Mouse (Mus musculus) liver, postnatal 0 days (tissue): ENCODE data around the gene Csrp1. TPM values are rescaled to one million over a fixed set of nuclear protein-coding genes. Genes with fewer than 3 reads are reported as not detected.

Experiments
- ATAC-seq: fragments of 200-750 bp; cut with Nextera tagmentation; 2 replicates; pipeline ENCODE4 v1.8.0; 2017; ENCODE audit warnings: mild to moderate bottlenecking, moderate library complexity
- DNase-seq: peaks from one replicate; pipeline ENCODE4 v3.0.0-alpha.2; 2016
- H3K27ac ChIP-seq: fragments of 300-500 bp; sonication (generic); 2 replicates; pipeline ENCODE4 v1.5.1; 2014; ENCODE audit warnings: antibody characterized with exemption, moderate library complexity, mild to moderate bottlenecking, low read depth
- H3K27me3 ChIP-seq: fragments of 300-500 bp; sonication (generic); 2 replicates; pipeline ENCODE4 v1.6.1; 2014; ENCODE audit warnings: low read length, control low read depth, mixed read lengths; ENCODE audit not compliant: insufficient read depth
- H3K36me3 ChIP-seq: fragments of 300-500 bp; sonication (generic); replicated peaks from 2 replicates; pipeline ENCODE4 v1.6.1; 2014; ENCODE audit warnings: mild to moderate bottlenecking, control low read depth, low read length, moderate library complexity, mixed read lengths; ENCODE audit not compliant: insufficient read depth
- H3K4me1 ChIP-seq: fragments of 300-500 bp; sonication (generic); 2 replicates; pipeline ENCODE4 v1.6.1; 2014; ENCODE audit warnings: antibody characterized with exemption, mild to moderate bottlenecking, control low read depth; ENCODE audit not compliant: insufficient read depth
- H3K4me2 ChIP-seq: fragments of 300-500 bp; sonication (generic); 2 replicates; pipeline ENCODE4 v1.6.1; 2014; ENCODE audit warnings: low read depth, mild to moderate bottlenecking, low read length, moderate library complexity, mixed read lengths
- H3K4me3 ChIP-seq: fragments of 300-500 bp; sonication (generic); 2 replicates; pipeline ENCODE4 v1.5.1; 2014; ENCODE audit warnings: low read depth, low read length
- H3K9ac ChIP-seq: fragments of 300-500 bp; sonication (generic); replicated peaks from 2 replicates; pipeline ENCODE4 v1.6.1; 2014; ENCODE audit warnings: mild to moderate bottlenecking, moderate library complexity
- H3K9me3 ChIP-seq: fragments of 300-500 bp; sonication (generic); 2 replicates; pipeline ENCODE4 v1.6.1; 2016; ENCODE audit warnings: mild to moderate bottlenecking, control low read depth, low read length, mixed read lengths
- CTCF ChIP-seq: sonication (generic); IDR thresholded peaks from 2 replicates; pipeline ENCODE4 v1.5.1; 2016; ENCODE audit warnings: antibody characterized with exemption, low read depth
- EP300 ChIP-seq: IDR thresholded peaks from 2 replicates; pipeline ENCODE4 v1.6.1; 2016; ENCODE audit warnings: antibody characterized with exemption, low read depth, mild to moderate bottlenecking
- WGBS: fragments of 180-500 bp; shearing (Covaris S2); extraction: QIAGEN DNeasy Blood & Tissue Kit; methylation state at CpG from one replicate; pipeline ENCODE4 v1.1.7; 2014; ENCODE audit not compliant: insufficient replicate concordance; 5-methylcytosine and 5-hydroxymethylcytosine counted together
- polyA plus RNA-seq: library from polyadenylated mRNA; unstranded; fragments of >200 nt; fragmentation: Nextera tagmentation; extraction: Ambion mirVana; gene quantifications from 2 replicates; pipeline ENCODE4 v1.2.1, GENCODE M21; 2015

The Csrp1 gene
- polyA plus RNA-seq, 1 experiment from 2014 or later = 23.5 TPM

GRCm38 (mm10) chr1:135675449-135676129, 44.3 kb upstream of the Csrp1 start:
- no peak overlapping the region for H3K4me3 ChIP-seq
- H3K9ac ChIP-seq = no peak overlapping the region
- H3K36me3 ChIP-seq = no peaks in the 10 kb centered on the region
- H3K9me3 ChIP-seq = no peaks in the 10 kb centered on the region
- H3K27me3 ChIP-seq = no peaks in the 10 kb centered on the region
- H3K4me1 ChIP-seq = peaks cover 3% of the 10 kb centered on the region; the same call in 1 of the 2 replicates
- 41% methylated on average over 11 of the region's 11 CpGs for WGBS
- no peak overlapping the region for H3K4me2 ChIP-seq
- 0 out of 2 replicates have a peak, but pooled peaks have one; percentile 21 for ATAC-seq
- no peak for DNase-seq
- TF ChIP-seq EP300 (no peak), CTCF (peak; percentile 29)
- H3K27ac ChIP-seq = no peak overlapping the region

- TF ChIP-seq CTCF (no peak), EP300 (no peak)
- no peak for ATAC-seq
- Histone ChIP-seq H3K4me3 (no peak overlapping the region), H3K4me2 (no peak overlapping the region), H3K9ac (no peak overlapping the region), H3K36me3 (no peaks in the 10 kb centered on the region), H3K27ac (no peak overlapping the region), H3K27me3 (no peaks in the 10 kb centered on the region), H3K9me3 (no peaks in the 10 kb centered on the region), H3K4me1 (peaks cover 5% of the 10 kb centered on the region)
- 68% methylated on average over 10 of the region's 10 CpGs for WGBS
- no peak for DNase-seq
These were observed 43.6 kb upstream of the Csrp1 start for GRCm38 (mm10) chr1:135676247-135676646.

DNA sequence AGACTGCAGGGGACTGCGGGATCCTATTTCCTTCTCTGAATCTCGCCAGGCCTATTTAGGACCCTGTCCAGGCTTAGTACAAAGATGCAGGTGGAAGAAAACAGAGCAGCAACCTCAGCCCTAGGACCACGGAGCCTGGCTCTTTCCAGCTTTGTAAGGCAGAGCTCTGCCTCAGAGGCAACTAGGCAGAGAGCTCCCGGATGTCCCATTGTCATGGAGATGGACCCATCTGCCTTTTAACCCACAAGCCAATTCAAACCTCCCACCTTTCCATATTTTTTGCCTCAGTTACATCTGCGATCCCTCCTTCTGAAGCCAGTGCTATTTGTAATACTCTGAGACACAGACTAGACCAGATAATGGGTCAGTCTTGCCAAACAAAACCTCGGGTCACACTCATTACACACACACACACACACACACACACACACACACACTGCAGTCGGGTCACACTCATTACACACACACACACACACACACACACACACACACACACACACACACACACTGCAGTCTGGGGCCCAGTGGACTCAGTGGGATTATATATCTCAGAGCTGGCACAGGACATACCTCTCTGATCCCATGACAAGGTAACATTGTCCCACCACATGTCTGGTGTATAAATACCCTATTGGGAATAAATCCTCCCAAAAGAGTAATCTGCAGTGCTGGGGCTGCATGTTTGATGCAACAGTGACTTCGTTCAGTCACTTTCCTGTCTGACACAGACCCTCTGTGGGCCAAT, 42.8 kb upstream of the Csrp1 start:
- H3K4me2 ChIP-seq = no peak overlapping the region
- H3K9me3 ChIP-seq = no peaks in the 10 kb centered on the region
- no peak overlapping the region for H3K27ac ChIP-seq
- H3K4me1 ChIP-seq = peaks cover 5% of the 10 kb centered on the region
- ATAC-seq = no peak
- no peak overlapping the region for H3K9ac ChIP-seq
- no peak for TF ChIP-seq EP300
- TF ChIP-seq CTCF = no peak
- 57% methylated on average over 8 of the region's 8 CpGs for WGBS
- H3K4me3 ChIP-seq = no peak overlapping the region
- H3K27me3 ChIP-seq = no peaks in the 10 kb centered on the region
- H3K36me3 ChIP-seq = no peaks in the 10 kb centered on the region
- DNase-seq = no peak

GRCm38 (mm10) chr1:135678145-135678544, 41.7 kb upstream of the Csrp1 start:
- DNase-seq (no peak), ATAC-seq (no peak)
- H3K36me3 ChIP-seq = no peaks in the 10 kb centered on the region
- H3K4me1 ChIP-seq = peaks cover 5% of the 10 kb centered on the region
- no peak overlapping the region for H3K4me2 ChIP-seq
- WGBS = 72% methylated on average over 6 of the region's 6 CpGs
- H3K9ac ChIP-seq = no peak overlapping the region
- TF ChIP-seq CTCF (no peak), EP300 (no peak)
- H3K4me3 ChIP-seq = no peak overlapping the region
- H3K27me3 ChIP-seq = no peaks in the 10 kb centered on the region
- no peaks in the 10 kb centered on the region for H3K9me3 ChIP-seq
- no peak overlapping the region for H3K27ac ChIP-seq

DNA sequence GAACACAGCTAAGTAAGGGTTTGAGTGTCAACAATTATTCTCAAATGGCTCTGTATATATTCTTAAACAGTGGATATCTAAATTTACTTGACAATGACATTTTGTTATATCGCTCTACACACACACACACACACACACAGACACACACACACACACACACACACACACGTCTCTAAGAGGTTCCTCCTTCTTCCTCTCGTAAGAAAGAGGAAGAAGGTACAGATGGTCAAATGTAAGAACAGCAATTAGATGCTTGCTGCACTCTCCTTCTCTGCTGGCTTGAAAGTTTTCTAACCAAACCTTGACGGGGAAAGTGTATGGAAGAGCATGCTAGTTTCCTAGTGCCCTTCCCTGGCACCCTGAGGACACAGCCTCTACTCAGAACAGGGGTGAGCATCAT, 39.1 kb upstream of the Csrp1 start:
- Histone ChIP-seq H3K9ac (no peak overlapping the region), H3K36me3 (no peaks in the 10 kb centered on the region), H3K4me3 (no peak overlapping the region), H3K4me1 (peaks cover 3% of the 10 kb centered on the region), H3K27me3 (peaks cover 6% of the 10 kb centered on the region; the same call in 1 of the 2 replicates), H3K27ac (no peak overlapping the region), H3K4me2 (no peak overlapping the region), H3K9me3 (no peaks in the 10 kb centered on the region)
- DNase-seq = no peak
- no peak for ATAC-seq
- 31% methylated on average over 4 of the region's 4 CpGs for WGBS
- TF ChIP-seq CTCF (no peak), EP300 (no peak)

DNA sequence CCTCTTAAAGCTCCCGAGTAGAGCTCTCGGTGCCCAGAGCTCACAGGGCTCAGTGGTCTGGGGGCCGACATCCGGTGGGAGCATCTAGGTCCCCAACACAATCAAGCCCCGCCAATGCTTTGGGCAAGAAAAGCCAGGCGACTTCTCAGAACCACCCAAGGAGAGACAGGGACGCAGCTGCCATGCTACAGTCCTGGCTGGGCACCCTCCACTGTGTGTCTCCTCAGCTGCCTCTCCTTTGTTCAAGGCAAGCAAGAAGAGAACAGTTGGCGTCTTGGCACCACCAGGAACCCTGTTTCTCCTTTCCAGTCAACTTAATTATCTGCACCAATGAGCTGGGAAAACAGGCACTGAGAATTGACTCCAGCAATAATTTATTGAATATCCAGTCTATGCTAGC, 38.7 kb upstream of the Csrp1 start:
- DNase-seq (no peak), ATAC-seq (no peak)
- Histone ChIP-seq H3K9ac (no peak overlapping the region), H3K36me3 (no peaks in the 10 kb centered on the region), H3K9me3 (no peaks in the 10 kb centered on the region), H3K4me2 (no peak overlapping the region), H3K27me3 (peaks cover 10% of the 10 kb centered on the region), H3K27ac (no peak overlapping the region), H3K4me3 (no peak overlapping the region), H3K4me1 (peaks cover 3% of the 10 kb centered on the region; the same call in 1 of the 2 replicates)
- no peak for TF ChIP-seq CTCF
- TF ChIP-seq EP300 = no peak
- 52% methylated on average over 8 of the region's 8 CpGs for WGBS
